16 mouse cellular contexts compared by ENCODE assay signal in the genomic region with DNA sequence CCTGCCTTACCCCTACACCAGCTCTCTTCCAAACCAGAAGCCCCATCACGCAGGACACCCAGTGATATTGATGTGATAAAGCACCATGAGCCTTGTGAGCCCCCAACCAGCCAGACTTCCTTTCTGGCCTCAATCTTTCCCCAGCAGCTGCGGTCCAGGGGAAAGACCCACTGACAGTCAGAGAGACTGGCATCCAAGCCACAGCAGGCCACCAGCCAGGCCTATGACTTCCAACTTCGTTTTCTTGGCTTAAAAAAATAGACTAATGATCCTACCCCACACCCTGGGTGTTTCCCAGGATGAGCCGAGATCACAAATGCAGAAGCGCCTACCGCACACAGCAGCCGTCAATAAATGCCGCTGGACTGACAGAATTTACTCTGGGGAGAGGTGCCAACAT.
"Had no signal": no experiment of that assay in that cellular context is flagged by ENCODE, and none has a peak within 500 bp of the region (broad histone marks: within the 10 kb centered on the region; RNA-seq: fewer than 3 reads in every experiment).

No protein-coding gene starts in this region.

- H3K9me3 ChIP-seq: neural tube, embryonic 13.5 days; neural tube, embryonic 15.5 days; stomach, embryonic 15.5 days had no signal

- H3K4me2 ChIP-seq: neural tube, embryonic 13.5 days; neural tube, embryonic 15.5 days; stomach, embryonic 15.5 days had no signal

- H3K27me3 ChIP-seq: neural tube, embryonic 13.5 days; neural tube, embryonic 15.5 days; stomach, embryonic 15.5 days had no signal

- H3K36me3 ChIP-seq: neural tube, embryonic 13.5 days; neural tube, embryonic 15.5 days; stomach, embryonic 15.5 days had no signal

- H3K4me3 ChIP-seq: neural tube, embryonic 13.5 days; neural tube, embryonic 15.5 days; stomach, embryonic 15.5 days had no signal

- DNase-seq: retina, postnatal 1 day; right cerebral cortex, adult 18-20 months; right cerebral cortex, postnatal 14 days; right cerebral cortex, postnatal 25 days; right cerebral cortex, postnatal 4 days; spleen, adult 18-20 months; thymus, adult 18-20 months; thymus, adult 2 months; thymus, postnatal 14 days; thymus, postnatal 25 days; thymus, postnatal 36 days; thymus, postnatal 4 days had no signal

- H3K9ac ChIP-seq: neural tube, embryonic 13.5 days; neural tube, embryonic 15.5 days; stomach, embryonic 15.5 days had no signal

- H3K27ac ChIP-seq: neural tube, embryonic 13.5 days; neural tube, embryonic 15.5 days; stomach, embryonic 15.5 days; stomach, postnatal 0 days had no signal
